Mouse (Mus musculus) kidney, embryonic 15.5 days (tissue): ENCODE results near the gene Creb3l2. TPM values are rescaled to one million over a fixed set of nuclear protein-coding genes. Genes with fewer than 3 reads are reported as not detected.

Source experiments
- ATAC-seq: fragments of 200-750 bp; cut with Nextera tagmentation; replicated peaks from 2 replicates; pipeline ENCODE4 v1.8.0; 2017; ENCODE audit warnings: moderate TSS enrichment; ENCODE audit not compliant: low FRiP score
- H3K27ac ChIP-seq: fragments of 300-500 bp; sonication (generic); 2 replicates; pipeline ENCODE4 v1.5.1; 2015; ENCODE audit warnings: mild to moderate bottlenecking, inconsistent platforms
- H3K27me3 ChIP-seq: fragments of 300-500 bp; sonication (generic); 2 replicates; pipeline ENCODE4 v1.6.1; 2015; ENCODE audit warnings: inconsistent platforms
- H3K36me3 ChIP-seq: fragments of 300-500 bp; sonication (generic); 2 replicates; pipeline ENCODE4 v1.6.1; 2015; ENCODE audit warnings: inconsistent platforms
- H3K4me1 ChIP-seq: fragments of 300-500 bp; sonication (generic); 2 replicates; pipeline ENCODE4 v1.6.1; 2015; ENCODE audit warnings: inconsistent platforms
- H3K4me2 ChIP-seq: fragments of 300-500 bp; sonication (generic); 2 replicates; pipeline ENCODE4 v1.6.1; 2015; ENCODE audit warnings: moderate library complexity, mild to moderate bottlenecking, inconsistent platforms
- H3K4me3 ChIP-seq: fragments of 300-500 bp; sonication (generic); replicated peaks from 2 replicates; pipeline ENCODE4 v1.5.1; 2015; ENCODE audit warnings: mild to moderate bottlenecking, inconsistent platforms
- H3K9ac ChIP-seq: fragments of 300-500 bp; sonication (generic); 2 replicates; pipeline ENCODE4 v1.6.1; 2015; ENCODE audit warnings: mild to moderate bottlenecking, inconsistent platforms
- H3K9me3 ChIP-seq: fragments of 300-500 bp; sonication (generic); replicated peaks from 2 replicates; pipeline ENCODE4 v1.6.1; 2016; ENCODE audit warnings: inconsistent platforms
- WGBS: fragments of 180-500 bp; shearing (Covaris S2); methylation state at CpG from one replicate; pipeline ENCODE4 v1.1.7; 2015; ENCODE audit warnings: mixed read lengths; 5-methylcytosine and 5-hydroxymethylcytosine counted together
- polyA plus RNA-seq: library from polyadenylated mRNA; unstranded; fragments of >200 nt; fragmentation: Nextera tagmentation; extraction: Ambion mirVana; gene quantifications from 2 replicates; pipeline ENCODE4 v1.2.1, GENCODE M21; 2015

Creb3l2 gene
- polyA plus RNA-seq, 1 experiment from 2014 or later: 31.1 TPM

DNA sequence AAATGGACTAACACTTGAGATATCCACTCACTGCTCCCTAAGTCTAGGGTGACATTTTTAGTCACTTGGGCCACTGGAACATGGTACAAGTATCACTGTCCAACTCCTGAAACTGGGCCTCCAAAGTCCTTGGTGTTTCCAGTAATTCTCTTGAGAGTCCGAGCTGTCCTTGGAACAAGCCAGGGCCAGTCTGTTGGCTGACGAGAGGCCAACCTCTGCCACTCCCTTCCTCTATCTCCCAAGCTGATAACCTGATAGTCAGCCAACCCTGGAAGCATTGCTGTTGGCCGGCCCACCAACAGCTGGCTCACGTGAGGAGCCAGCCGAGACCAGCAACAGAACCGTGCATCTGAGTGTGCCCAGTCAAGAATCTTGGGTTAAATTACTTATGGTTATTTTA is 35.0 kb downstream of the Creb3l2 start:
- H3K27me3 ChIP-seq: no peaks in the 10 kb centered on the region
- no peaks in the 10 kb centered on the region for H3K9me3 ChIP-seq
- H3K9ac ChIP-seq: no peak overlapping the region
- 56% methylated on average over 6 of the region's 6 CpGs for WGBS
- H3K4me2 ChIP-seq: no peak overlapping the region
- H3K4me1 ChIP-seq: peaks cover 85% of the 10 kb centered on the region
- ATAC-seq: no peak
- no peaks in the 10 kb centered on the region for H3K36me3 ChIP-seq
- peak overlapping the region; percentile 54; the same call in 1 of the 2 replicates for H3K27ac ChIP-seq
- no peak overlapping the region for H3K4me3 ChIP-seq

DNA sequence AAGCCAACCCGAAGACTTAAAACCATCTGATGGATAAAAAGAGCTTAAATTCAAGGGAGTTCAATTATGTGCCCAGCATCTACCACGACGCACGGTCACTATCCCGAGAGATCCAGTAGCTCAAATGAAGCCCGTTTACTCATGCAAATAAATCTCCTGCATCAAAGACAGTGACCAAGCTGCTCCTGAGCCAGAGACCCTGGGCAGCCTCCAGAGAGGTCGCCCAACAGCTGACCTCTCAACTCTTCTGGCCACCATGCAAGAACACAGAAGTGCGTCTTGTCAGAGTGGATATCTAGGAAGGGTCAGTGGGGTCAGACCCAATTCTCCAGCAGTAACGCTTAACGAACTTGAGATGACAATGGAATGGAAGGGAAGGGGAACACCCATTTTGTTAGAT is 35.9 kb downstream of the Creb3l2 start:
- Histone ChIP-seq H3K9ac (no peak overlapping the region), H3K27ac (peak overlapping the region; percentile 37), H3K9me3 (no peaks in the 10 kb centered on the region), H3K4me2 (no peak overlapping the region), H3K4me3 (no peak overlapping the region), H3K4me1 (peaks cover 85% of the 10 kb centered on the region), H3K27me3 (no peaks in the 10 kb centered on the region), H3K36me3 (no peaks in the 10 kb centered on the region)
- ATAC-seq: no peak
- WGBS: 32% methylated on average over 10 of the region's 10 CpGs

DNA sequence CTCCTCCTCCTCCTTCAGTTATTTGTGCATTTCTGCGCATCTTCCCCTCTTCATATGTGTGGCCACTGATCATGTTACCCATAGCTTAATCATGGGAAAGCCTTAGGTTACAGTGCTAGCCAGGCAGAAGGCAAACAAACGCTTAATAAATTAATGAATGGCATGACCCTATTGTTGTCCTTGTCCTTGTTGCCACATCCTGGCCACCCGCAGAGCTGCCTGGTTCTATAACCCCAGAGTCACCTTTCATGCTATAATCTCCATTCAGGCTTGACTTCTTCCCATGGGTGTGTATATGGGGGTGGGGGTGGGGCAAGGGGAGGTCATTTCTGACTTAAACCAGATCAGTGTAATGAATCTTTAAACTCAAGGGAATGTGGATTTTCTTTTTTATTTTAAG is 37.6 kb downstream of the Creb3l2 start:
- no peaks in the 10 kb centered on the region for H3K27me3 ChIP-seq
- no peaks in the 10 kb centered on the region for H3K9me3 ChIP-seq
- no peaks in the 10 kb centered on the region for H3K36me3 ChIP-seq
- ATAC-seq: peak; percentile 85
- no peak overlapping the region for H3K9ac ChIP-seq
- peaks cover 89% of the 10 kb centered on the region for H3K4me1 ChIP-seq
- H3K27ac ChIP-seq: peak overlapping the region; percentile 78
- 15% methylated on average over 3 of the region's 3 CpGs for WGBS
- H3K4me2 ChIP-seq: 0 out of 2 replicates have a peak overlapping the region, but pooled peaks have one; percentile 6
- no peak overlapping the region for H3K4me3 ChIP-seq

- peak overlapping the region; percentile 55 for H3K27ac ChIP-seq
- no peaks in the 10 kb centered on the region for H3K27me3 ChIP-seq
- no peak overlapping the region for H3K4me3 ChIP-seq
- peaks cover 9% of the 10 kb centered on the region; the same call in 1 of the 2 replicates for H3K36me3 ChIP-seq
- H3K9ac ChIP-seq: no peak overlapping the region
- H3K9me3 ChIP-seq: no peaks in the 10 kb centered on the region
- no peak for ATAC-seq
- H3K4me1 ChIP-seq: peaks cover 83% of the 10 kb centered on the region
- WGBS: 27% methylated on average over 7 of the region's 7 CpGs
- H3K4me2 ChIP-seq: 0 out of 2 replicates have a peak overlapping the region, but pooled peaks have one; percentile 9
Observed at GRCm38 (mm10) chr6:37401928-37402327, 40.0 kb downstream of the Creb3l2 start.

DNA sequence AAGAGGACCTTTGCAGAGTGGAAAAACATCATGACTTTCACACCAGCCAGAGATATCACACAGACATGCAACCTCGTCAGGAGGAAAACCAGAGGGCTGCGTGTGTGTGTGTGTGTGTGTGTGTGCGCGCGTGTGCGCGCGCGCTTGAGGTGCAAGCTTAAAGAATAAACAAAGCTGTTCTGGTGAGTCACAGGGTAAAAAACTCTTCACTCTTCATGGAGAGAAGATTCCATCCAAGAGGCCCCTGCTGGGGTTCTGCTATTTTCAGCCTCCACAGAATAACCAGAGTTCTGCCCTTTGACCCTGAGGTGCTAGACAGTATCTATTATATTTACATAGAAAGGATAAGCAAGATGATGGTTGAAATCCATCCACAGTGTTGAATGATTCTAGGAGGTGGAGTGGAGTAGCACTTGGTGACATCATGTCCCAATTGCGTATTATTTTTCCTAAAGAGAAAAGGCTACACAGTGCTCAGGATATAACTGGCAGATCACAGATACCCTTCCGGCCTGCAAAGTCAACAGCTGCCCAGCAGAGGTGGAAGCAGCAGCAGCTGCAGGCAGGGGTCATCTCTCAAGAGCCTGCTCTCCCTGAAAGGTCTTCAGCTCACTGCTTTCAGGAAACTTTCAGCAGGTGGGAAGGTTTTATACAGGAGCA is 41.0 kb downstream of the Creb3l2 start:
- Histone ChIP-seq H3K36me3 (peaks cover 12% of the 10 kb centered on the region; the same call in 1 of the 2 replicates), H3K4me1 (peaks cover 75% of the 10 kb centered on the region), H3K4me2 (0 out of 2 replicates have a peak overlapping the region, but pooled peaks have one; percentile 9), H3K27me3 (no peaks in the 10 kb centered on the region), H3K27ac (peak overlapping the region; percentile 55), H3K9ac (no peak overlapping the region), H3K4me3 (no peak overlapping the region), H3K9me3 (no peaks in the 10 kb centered on the region)
- ATAC-seq: no peak
- WGBS: 63% methylated on average over 11 of the region's 11 CpGs

DNA sequence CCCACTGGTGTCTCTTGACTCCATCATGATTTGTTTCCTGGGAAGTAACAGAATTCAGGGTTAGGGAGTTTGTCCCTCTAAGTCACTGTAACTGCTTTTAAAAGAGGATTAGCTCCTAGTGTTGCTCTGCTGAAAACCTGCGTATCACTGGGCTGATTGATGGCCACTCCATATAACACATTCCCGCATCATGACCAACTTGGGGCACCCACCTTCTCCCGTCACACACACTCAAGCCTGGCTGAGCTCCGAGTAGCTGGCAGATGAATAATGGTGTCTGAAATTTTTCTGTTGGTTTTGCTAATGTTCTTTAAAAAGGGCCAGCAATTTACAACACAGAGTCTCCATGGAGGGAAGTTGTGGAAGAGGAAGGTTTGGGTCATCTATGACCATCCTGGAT is 41.8 kb downstream of the Creb3l2 start:
- H3K4me3 ChIP-seq: no peak overlapping the region
- H3K4me2 ChIP-seq: no peak overlapping the region
- peaks cover 12% of the 10 kb centered on the region; the same call in 1 of the 2 replicates for H3K36me3 ChIP-seq
- ATAC-seq: no peak
- H3K27me3 ChIP-seq: no peaks in the 10 kb centered on the region
- 78% methylated on average over 4 of the region's 4 CpGs for WGBS
- H3K4me1 ChIP-seq: peaks cover 71% of the 10 kb centered on the region
- no peak overlapping the region for H3K27ac ChIP-seq
- H3K9me3 ChIP-seq: no peaks in the 10 kb centered on the region
- no peak overlapping the region for H3K9ac ChIP-seq

DNA sequence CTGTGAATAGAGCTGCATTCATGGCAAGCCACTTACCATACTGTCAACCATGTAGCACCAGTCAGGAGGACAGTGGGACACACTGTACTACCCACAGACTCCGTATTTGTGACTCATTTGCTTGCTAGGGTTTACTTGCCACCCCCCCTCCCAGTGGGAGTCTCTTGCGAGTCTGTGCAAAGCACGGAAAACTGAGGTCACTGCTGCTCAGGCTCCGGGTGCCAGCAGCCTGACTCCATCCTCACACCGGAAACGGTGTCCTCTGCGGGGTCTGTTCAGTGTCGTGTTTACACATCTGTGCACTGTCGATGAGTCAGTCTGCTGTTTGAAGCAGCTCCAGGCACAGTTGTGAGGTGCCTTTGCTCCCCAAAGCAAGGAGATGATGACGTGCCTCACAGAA is 43.0 kb downstream of the Creb3l2 start:
- H3K9me3 ChIP-seq: no peaks in the 10 kb centered on the region
- no peak overlapping the region for H3K4me3 ChIP-seq
- no peak overlapping the region for H3K4me2 ChIP-seq
- 0 out of 2 replicates have a peak, but pooled peaks have one; percentile 7 for ATAC-seq
- no peaks in the 10 kb centered on the region for H3K27me3 ChIP-seq
- peaks cover 67% of the 10 kb centered on the region for H3K4me1 ChIP-seq
- no peak overlapping the region for H3K27ac ChIP-seq
- H3K36me3 ChIP-seq: peaks cover 12% of the 10 kb centered on the region; the same call in 1 of the 2 replicates
- 55% methylated on average over 10 of the region's 10 CpGs for WGBS
- H3K9ac ChIP-seq: no peak overlapping the region

- Histone ChIP-seq H3K4me2 (no peak overlapping the region), H3K4me1 (peaks cover 66% of the 10 kb centered on the region), H3K36me3 (peaks cover 12% of the 10 kb centered on the region; the same call in 1 of the 2 replicates), H3K9me3 (no peaks in the 10 kb centered on the region), H3K9ac (no peak overlapping the region), H3K27ac (no peak overlapping the region), H3K4me3 (no peak overlapping the region), H3K27me3 (no peaks in the 10 kb centered on the region)
- whole genome bisulfite sequencing: 57% methylated on average over 9 of the region's 9 CpGs
- no peak for ATAC-seq
Observed at GRCm38 (mm10) chr6:37397973-37398372, 44.0 kb downstream of the Creb3l2 start.

GRCm38 (mm10) chr6:37397254-37397653 is 44.7 kb downstream of the Creb3l2 start:
- 91% methylated on average over 4 of the region's 4 CpGs for WGBS
- H3K4me1 ChIP-seq: peaks cover 65% of the 10 kb centered on the region

DNA sequence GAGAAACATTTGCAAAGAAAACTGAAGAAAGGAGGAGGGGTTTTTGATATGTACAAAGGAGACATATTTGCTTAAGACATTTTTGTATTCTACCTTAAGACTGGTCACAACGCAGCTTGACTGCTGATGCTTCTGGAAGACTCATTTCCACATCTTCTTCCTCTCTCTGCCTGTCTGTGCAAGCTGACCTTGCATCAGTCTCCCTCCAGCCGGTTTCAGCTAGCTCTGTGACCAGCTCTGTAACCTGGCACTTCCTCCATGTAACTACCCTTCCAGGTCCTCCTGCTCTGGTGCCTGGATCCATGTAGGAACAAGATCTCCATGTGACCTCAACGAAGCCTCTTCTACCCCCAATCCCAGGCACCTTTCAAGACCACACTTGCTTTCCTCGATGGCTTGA is 45.8 kb downstream of the Creb3l2 start:
- Histone ChIP-seq H3K4me1 (peaks cover 65% of the 10 kb centered on the region), H3K4me2 (no peak overlapping the region), H3K9me3 (no peaks in the 10 kb centered on the region), H3K36me3 (peaks cover 12% of the 10 kb centered on the region; the same call in 1 of the 2 replicates), H3K27me3 (no peaks in the 10 kb centered on the region), H3K4me3 (no peak overlapping the region), H3K9ac (no peak overlapping the region), H3K27ac (no peak overlapping the region)
- WGBS: 82% methylated on average over 4 of the region's 4 CpGs
- ATAC-seq: no peak

More at GRCm38 (mm10) chr6:37397254-37397653, 44.7 kb downstream of the Creb3l2 start:
- ATAC-seq: no peak
- Histone ChIP-seq H3K36me3 (peaks cover 12% of the 10 kb centered on the region; the same call in 1 of the 2 replicates), H3K4me2 (no peak overlapping the region), H3K27ac (no peak overlapping the region), H3K9ac (no peak overlapping the region), H3K4me3 (no peak overlapping the region), H3K9me3 (no peaks in the 10 kb centered on the region), H3K27me3 (no peaks in the 10 kb centered on the region)

DNA sequence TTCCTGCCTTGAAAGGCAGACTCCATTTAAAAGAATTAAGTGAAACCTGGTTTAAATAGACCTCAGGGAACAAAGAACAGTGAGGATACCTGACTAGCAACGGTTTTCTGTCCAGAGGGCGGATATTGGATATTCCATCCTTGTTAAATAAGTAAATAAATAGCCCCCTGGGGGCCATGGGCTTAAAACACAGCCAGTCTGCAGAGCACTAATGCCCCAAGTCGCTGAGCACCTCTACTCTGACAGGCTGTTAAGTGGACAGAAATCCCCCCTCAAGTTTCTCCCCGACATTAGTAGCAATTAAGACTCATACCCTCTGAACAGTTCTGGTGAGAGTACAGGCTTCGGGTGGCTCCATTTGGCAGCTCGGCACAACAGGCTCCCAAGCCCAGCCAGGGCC is 48.7 kb downstream of the Creb3l2 start:
- no peak overlapping the region for H3K4me3 ChIP-seq
- 41% methylated on average over 6 of the region's 6 CpGs for WGBS
- peaks cover 17% of the 10 kb centered on the region; the same call in 1 of the 2 replicates for H3K36me3 ChIP-seq
- ATAC-seq: no peak
- no peak overlapping the region for H3K4me2 ChIP-seq
- peaks cover 54% of the 10 kb centered on the region for H3K4me1 ChIP-seq
- no peak overlapping the region for H3K27ac ChIP-seq
- no peak overlapping the region for H3K9ac ChIP-seq
- H3K9me3 ChIP-seq: no peaks in the 10 kb centered on the region
- H3K27me3 ChIP-seq: no peaks in the 10 kb centered on the region

- Histone ChIP-seq H3K9ac (no peak overlapping the region), H3K27ac (no peak overlapping the region), H3K4me3 (no peak overlapping the region), H3K36me3 (0 out of 2 replicates have a peak, but pooled peaks cover 9% of the 10 kb centered on the region), H3K27me3 (no peaks in the 10 kb centered on the region), H3K9me3 (no peaks in the 10 kb centered on the region), H3K4me2 (no peak overlapping the region), H3K4me1 (peaks cover 51% of the 10 kb centered on the region)
- 80% methylated on average over 6 of the region's 6 CpGs for WGBS
- no peak for ATAC-seq
Observed at GRCm38 (mm10) chr6:37392262-37392661, 49.7 kb downstream of the Creb3l2 start.
